Mouse (Mus musculus) liver, adult 2 months (tissue): ENCODE data around the gene Usp3. TPM values are rescaled to one million over a fixed set of nuclear protein-coding genes. Genes with fewer than 3 reads are reported as not detected.

ENCODE experiments used
- DNase-seq: peaks from one replicate; pipeline ENCODE4 v3.0.0-alpha.2; 2011; ENCODE audit warnings: low read depth, low spot score; ENCODE audit errors: extremely low read depth
- H3K27ac ChIP-seq: fragments of 200-500 bp; replicated peaks from 2 replicates; pipeline ENCODE4 v1.5.1; 2012; ENCODE audit warnings: low read depth, mild to moderate bottlenecking, control low read depth, inconsistent platforms, low read length; ENCODE audit not compliant: insufficient read depth
- H3K27me3 ChIP-seq: fragments of 200-500 bp; 2 replicates; pipeline ENCODE4 v1.6.1; 2012; ENCODE audit warnings: mild to moderate bottlenecking, moderate library complexity, low read length, inconsistent platforms; ENCODE audit not compliant: control insufficient read depth, insufficient read depth
- H3K36me3 ChIP-seq: fragments of 200-500 bp; 2 replicates; pipeline ENCODE4 v1.6.1; 2012; ENCODE audit warnings: low read length, inconsistent platforms; ENCODE audit not compliant: control insufficient read depth, insufficient read depth
- H3K4me1 ChIP-seq: fragments of 200-500 bp; 2 replicates; pipeline ENCODE4 v1.6.1; 2011; ENCODE audit warnings: low read length; ENCODE audit not compliant: control insufficient read depth, insufficient read depth
- H3K4me3 ChIP-seq: fragments of 200-500 bp; 2 replicates; pipeline ENCODE4 v1.5.1; 2011; ENCODE audit warnings: low read depth, mild to moderate bottlenecking, control low read depth, low read length, moderate library complexity; ENCODE audit not compliant: insufficient read depth
- H3K79me2 ChIP-seq: fragments of 200-500 bp; 2 replicates; pipeline ENCODE4 v1.6.1; 2012; ENCODE audit warnings: inconsistent platforms, mild to moderate bottlenecking, low read length, moderate library complexity; ENCODE audit not compliant: control insufficient read depth, insufficient read depth
- H3K9ac ChIP-seq: fragments of 200-500 bp; 2 replicates; pipeline ENCODE4 v1.6.1; 2012; ENCODE audit warnings: low read depth, mild to moderate bottlenecking, control low read depth, inconsistent platforms, low read length
- CTCF ChIP-seq: fragments of 200-500 bp; IDR thresholded peaks from 2 replicates; pipeline ENCODE4 v1.5.1; 2011; ENCODE audit warnings: low read depth, low read length, control low read depth
- POLR2A ChIP-seq: fragments of 200-500 bp; IDR thresholded peaks from 2 replicates; pipeline ENCODE4 v1.6.1; 2011; ENCODE audit warnings: low read length, control low read depth; ENCODE audit not compliant: insufficient read depth; ENCODE audit errors: extremely low read depth
- WGBS: fragments of 180-500 bp; shearing (Covaris S2); methylation state at CpG from one replicate; pipeline ENCODE4 v1.1.7; 2018; 5-methylcytosine and 5-hydroxymethylcytosine counted together
- polyA plus RNA-seq: library from polyadenylated mRNA; depleted of rRNA; stranded (reverse); fragments of >200 nt; gene quantifications from 2 replicates; pipeline ENCODE4 v1.2.3, GENCODE M21; 2012
- total RNA-seq: library from RNA; depleted of rRNA; stranded (reverse); fragments of >200 nt; gene quantifications from 2 replicates; pipeline ENCODE4 v1.2.3, GENCODE M21; 2014

Usp3 gene
- total and polyA plus RNA-seq, 2 experiments = 11.2 to 37.7 TPM

- Histone ChIP-seq H3K79me2 (no peaks in the 10 kb centered on the region), H3K4me3 (no peak overlapping the region), H3K36me3 (no peaks in the 10 kb centered on the region), H3K27me3 (no peaks in the 10 kb centered on the region), H3K4me1 (peaks cover 30% of the 10 kb centered on the region), H3K9ac (no peak overlapping the region), H3K27ac (peak overlapping the region; percentile 74)
- WGBS = 32% methylated on average over 5 of the region's 5 CpGs
- DNase-seq = peak; percentile 70
- no peak for TF ChIP-seq CTCF
- no peak for TF ChIP-seq POLR2A
Measured at GRCm38 (mm10) chr9:66626661-66627060, 33.7 kb upstream of the Usp3 start.

- Histone ChIP-seq H3K4me1 (peaks cover 28% of the 10 kb centered on the region), H3K9ac (no peak overlapping the region; the same call in 1 of the 2 replicates), H3K27ac (peak overlapping the region; percentile 74), H3K79me2 (no peaks in the 10 kb centered on the region), H3K36me3 (no peaks in the 10 kb centered on the region), H3K4me3 (no peak overlapping the region), H3K27me3 (no peaks in the 10 kb centered on the region)
- 30% methylated on average over 4 of the region's 4 CpGs for WGBS
- no peak for TF ChIP-seq POLR2A
- peak; percentile 94 for DNase-seq
Measured at GRCm38 (mm10) chr9:66625974-66626530, 33.1 kb upstream of the Usp3 start.

- TF ChIP-seq POLR2A (no peak), CTCF (no peak)
- Histone ChIP-seq H3K36me3 (no peaks in the 10 kb centered on the region), H3K4me3 (no peak overlapping the region), H3K4me1 (peaks cover 24% of the 10 kb centered on the region), H3K27me3 (no peaks in the 10 kb centered on the region), H3K9ac (no peak overlapping the region), H3K27ac (peak overlapping the region; percentile 22; the same call in 1 of the 2 replicates), H3K79me2 (no peaks in the 10 kb centered on the region)
- DNase-seq = peak; percentile 58
- 23% methylated on average over 1 of the region's 1 CpGs for WGBS
Measured at GRCm38 (mm10) chr9:66624873-66625272, 31.9 kb upstream of the Usp3 start.

GRCm38 (mm10) chr9:66623627-66624026, 30.7 kb upstream of the Usp3 start:
- H3K9ac ChIP-seq = no peak overlapping the region
- H3K79me2 ChIP-seq = no peaks in the 10 kb centered on the region
- no peaks in the 10 kb centered on the region for H3K36me3 ChIP-seq
- no peak for DNase-seq
- WGBS = no CpG with 5 or more reads among the region's 1 CpGs
- no peaks in the 10 kb centered on the region for H3K27me3 ChIP-seq
- no peak overlapping the region for H3K4me3 ChIP-seq
- no peak overlapping the region for H3K27ac ChIP-seq
- peaks cover 24% of the 10 kb centered on the region for H3K4me1 ChIP-seq
- TF ChIP-seq CTCF (no peak), POLR2A (no peak)

GRCm38 (mm10) chr9:66620581-66620981, 27.6 kb upstream of the Usp3 start:
- peak; percentile 64 for DNase-seq

GRCm38 (mm10) chr9:66620055-66620454, 27.1 kb upstream of the Usp3 start:
- Histone ChIP-seq H3K4me3 (no peak overlapping the region), H3K9ac (no peak overlapping the region), H3K36me3 (no peaks in the 10 kb centered on the region), H3K4me1 (peaks cover 5% of the 10 kb centered on the region), H3K27me3 (no peaks in the 10 kb centered on the region), H3K27ac (peak overlapping the region; percentile 30; the same call in 1 of the 2 replicates), H3K79me2 (no peaks in the 10 kb centered on the region)
- TF ChIP-seq POLR2A (no peak), CTCF (no peak)
- no peak for DNase-seq
- WGBS = 78% methylated on average over 1 of the region's 1 CpGs

More at GRCm38 (mm10) chr9:66620581-66620981, 27.6 kb upstream of the Usp3 start:
- Histone ChIP-seq H3K9ac (no peak overlapping the region), H3K36me3 (no peaks in the 10 kb centered on the region), H3K4me1 (peaks cover 10% of the 10 kb centered on the region), H3K27me3 (no peaks in the 10 kb centered on the region), H3K27ac (no peak overlapping the region), H3K79me2 (no peaks in the 10 kb centered on the region), H3K4me3 (no peak overlapping the region)
- TF ChIP-seq CTCF = no peak
- no peak for TF ChIP-seq POLR2A
- WGBS = 48% methylated on average over 6 of the region's 6 CpGs
